Mouse (Mus musculus): Measurements from ENCODE around the gene Pde6g.
"Not testable (repeated sequence)": the region's sequence is repeated elsewhere in the genome, so short reads cannot be mapped to it uniquely, and the experiment has no call there.

Pde6g gene

DNA sequence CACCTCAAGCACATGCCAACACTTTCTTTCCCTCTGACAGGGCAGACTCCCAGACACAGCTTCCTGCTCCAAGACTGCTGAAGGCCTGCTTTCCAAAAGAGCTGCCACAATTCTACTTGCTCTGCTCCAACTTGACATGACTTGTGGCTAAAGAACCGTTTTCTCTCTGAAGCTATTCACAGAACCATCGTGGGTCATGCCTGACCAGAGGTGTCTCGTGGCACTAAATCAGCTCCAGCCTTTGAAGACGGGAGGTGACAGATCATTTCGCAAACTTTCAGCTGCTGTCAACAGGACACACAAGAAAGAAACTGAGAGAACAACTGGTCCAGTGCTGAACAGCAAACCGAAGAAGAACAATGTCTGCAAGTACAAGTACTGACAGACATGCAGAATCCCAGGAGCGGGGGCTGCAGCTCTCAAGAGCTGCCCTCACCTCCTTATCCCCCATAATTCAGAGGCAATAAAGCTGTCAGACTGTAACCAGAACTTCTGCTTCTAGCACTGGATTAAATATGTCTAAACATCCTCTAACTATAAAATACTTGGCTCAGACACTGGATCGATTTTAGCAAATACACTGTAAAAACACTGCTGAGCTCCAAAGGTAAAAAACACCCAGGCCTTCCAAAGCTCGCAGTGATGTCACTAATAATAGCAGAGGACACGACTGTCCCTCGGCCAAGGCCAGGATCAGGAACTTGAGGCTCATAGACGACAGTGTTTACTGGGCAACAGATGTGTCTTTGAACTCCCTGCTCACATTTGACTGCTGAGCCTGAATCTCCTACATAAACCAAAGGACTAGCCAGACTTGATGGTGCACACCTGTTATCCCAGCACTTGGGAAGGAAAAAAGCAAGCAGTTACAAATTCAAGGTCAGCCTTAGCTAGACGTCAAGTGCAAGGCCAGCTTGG lies 30.4 kb downstream of the Pde6g start:
- no peak for DNase-seq (ENCODE audit: low spot score)

DNA sequence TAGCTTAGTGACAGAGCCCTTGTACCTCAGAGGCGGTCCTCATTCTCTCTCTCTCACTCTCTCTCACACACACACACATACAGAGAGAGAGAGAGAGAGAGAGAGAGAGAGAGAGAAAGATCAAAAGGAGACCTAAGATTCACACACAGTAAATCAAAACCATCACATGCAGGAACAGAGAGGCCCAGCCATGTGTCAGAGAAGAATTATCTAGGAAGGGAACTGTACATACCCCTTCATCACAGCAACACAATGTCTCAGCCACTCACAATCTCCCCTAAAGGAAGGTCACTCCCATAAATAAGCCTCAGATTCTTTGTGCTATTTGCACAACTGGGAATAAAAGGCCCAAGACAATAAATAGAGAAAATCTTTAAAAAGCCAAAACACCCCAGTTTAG lies 34.7 kb downstream of the Pde6g start:
- no peak for DNase-seq (ENCODE audit: low spot score)

DNA sequence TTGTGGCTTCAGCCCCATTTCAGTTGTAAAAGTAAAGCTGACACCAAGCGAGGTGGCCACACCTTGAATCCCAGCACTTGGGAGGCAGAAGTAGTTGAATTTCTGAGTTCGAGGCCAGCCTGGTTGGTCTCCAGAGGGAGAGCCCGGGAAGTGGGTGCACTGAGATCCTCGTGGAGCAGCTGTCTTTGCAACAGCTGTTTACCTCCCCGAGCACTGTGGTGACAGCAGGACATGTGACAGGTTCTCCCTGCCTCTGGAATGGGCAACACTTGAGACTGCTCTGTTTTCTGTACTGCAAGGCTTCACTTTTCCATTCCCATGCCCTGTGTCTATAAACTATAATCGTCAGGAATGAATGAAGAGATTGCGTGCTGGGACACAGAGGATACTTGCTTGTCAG lies 35.4 kb downstream of the Pde6g start:
- DNase-seq (ENCODE audit: low spot score), result no peak

DNA sequence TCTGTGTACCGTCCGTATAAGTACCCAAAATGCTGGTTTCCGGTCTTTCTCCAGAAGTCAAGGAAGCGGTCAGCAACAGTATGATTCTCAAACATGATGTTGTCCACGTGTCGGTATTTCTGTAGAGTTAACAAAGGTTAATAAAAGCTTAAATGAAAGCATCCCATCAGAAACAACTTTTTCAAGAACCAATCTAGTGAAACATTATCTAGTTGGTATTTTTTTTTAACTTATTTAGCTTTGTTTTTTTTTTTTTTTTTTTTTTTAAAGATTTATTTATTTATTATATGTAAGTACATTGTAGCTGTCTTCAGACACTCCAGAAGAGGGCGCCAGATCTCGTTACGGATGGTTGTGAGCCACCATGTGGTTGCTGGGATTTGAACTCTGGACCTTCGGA lies 39.7 kb downstream of the Pde6g start:
- not testable (repeated sequence) for DNase-seq (ENCODE audit: low spot score)

DNA sequence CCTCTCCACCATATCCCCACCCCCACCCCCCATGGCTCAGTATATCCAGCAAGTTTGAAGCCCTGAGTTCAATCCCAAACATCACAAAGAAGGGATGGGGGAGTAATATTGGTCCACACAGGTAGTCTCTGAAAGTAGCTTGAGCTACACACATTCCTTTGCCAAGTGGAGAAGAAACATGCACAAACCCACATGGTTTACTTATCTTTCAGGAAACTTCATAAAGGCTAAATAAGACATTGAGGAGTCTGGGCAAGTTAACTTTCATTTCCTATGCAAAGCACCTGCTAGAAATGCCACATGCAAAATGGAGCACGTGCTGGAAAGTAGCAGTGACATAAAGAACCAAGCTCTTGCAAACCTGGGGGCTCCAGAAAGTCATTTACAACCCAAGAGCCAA lies 46.9 kb downstream of the Pde6g start:
- DNase-seq (ENCODE audit: low spot score), result no peak

DNA sequence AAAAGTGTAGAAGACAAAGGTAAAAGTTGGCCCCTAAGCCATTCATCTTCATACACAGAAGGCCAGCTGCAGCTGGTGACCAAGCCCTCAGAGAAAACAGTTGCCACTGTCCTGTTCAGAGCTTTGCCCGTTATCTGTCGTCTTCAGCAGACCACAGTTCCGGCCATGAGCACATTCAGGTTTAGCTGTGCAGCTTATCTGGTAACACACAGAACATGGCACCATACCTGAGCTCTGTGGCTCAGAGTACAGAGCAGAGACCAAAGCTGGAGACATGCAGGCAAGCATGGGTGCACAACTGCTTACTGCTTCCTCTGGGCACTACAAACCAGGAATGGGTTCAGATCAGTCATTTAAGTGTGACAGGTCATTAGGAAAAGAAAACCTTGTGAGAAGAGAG lies 47.4 kb downstream of the Pde6g start:
- DNase-seq (ENCODE audit: low spot score), result no peak

DNA sequence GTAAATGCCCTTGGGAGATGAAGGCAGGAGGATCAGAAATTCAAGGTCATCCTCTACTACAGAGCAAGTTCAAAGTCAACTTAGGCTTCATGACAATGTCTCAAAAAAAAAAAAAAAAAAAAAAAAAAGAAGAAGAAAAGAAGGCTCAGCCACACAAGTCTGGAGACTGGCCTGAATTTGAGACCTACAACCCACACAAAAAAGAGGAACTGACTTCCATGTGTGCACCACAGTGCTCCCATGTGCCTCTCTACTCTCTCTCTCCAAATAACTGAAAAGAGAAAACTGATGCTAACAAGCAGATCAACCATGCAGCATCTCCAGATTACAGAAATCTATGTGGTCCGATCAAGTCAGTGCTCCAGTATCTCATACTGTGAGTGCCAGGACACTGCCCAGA lies 48.5 kb downstream of the Pde6g start:
- no peak for DNase-seq (ENCODE audit: low spot score)

DNA sequence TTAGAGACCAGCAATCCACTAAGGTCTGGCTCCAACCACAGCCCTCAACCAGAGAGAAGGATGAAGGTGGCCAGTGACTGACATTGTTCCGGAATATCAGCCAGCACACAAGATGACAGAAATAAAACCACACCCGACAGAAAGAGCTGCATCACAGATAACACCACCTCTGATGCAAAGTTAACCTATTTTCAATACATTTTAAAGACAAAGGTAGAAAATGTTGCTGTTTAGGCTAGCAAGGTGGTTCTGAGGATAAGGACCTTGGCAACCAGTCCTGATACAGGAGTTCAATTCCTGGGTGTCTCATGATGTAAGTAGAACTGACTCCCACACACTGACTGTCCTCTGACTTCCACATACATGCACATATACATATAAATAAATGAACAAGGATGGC lies 54.0 kb downstream of the Pde6g start:
- DNase-seq (ENCODE audit: low spot score), result no peak
